Mouse (Mus musculus) lung, postnatal 0 days (tissue): ENCODE results near the gene Exoc8. TPM values are rescaled to one million over a fixed set of nuclear protein-coding genes. Genes with fewer than 3 reads are reported as not detected.

ENCODE experiments used
- ATAC-seq: fragments of 200-750 bp; cut with Nextera tagmentation; 2 replicates; pipeline ENCODE4 v1.8.0; 2017; ENCODE audit warnings: moderate library complexity
- DNase-seq: peaks from one replicate; pipeline ENCODE4 v3.0.0-alpha.2; 2016; ENCODE audit warnings: low spot score
- H3K27ac ChIP-seq: fragments of 300-500 bp; sonication (generic); 2 replicates; pipeline ENCODE4 v1.5.1; 2014; ENCODE audit warnings: antibody characterized with exemption, mild to moderate bottlenecking, low read length, mixed read lengths
- H3K27me3 ChIP-seq: fragments of 300-500 bp; sonication (generic); replicated peaks from 2 replicates; pipeline ENCODE4 v1.6.1; 2014; ENCODE audit warnings: low read length, mixed read lengths; ENCODE audit not compliant: insufficient read depth
- H3K36me3 ChIP-seq: fragments of 300-500 bp; sonication (generic); 2 replicates; pipeline ENCODE4 v1.6.1; 2014; ENCODE audit warnings: low read length, mixed read lengths; ENCODE audit not compliant: insufficient read depth
- H3K4me1 ChIP-seq: fragments of 300-500 bp; sonication (generic); 2 replicates; pipeline ENCODE4 v1.6.1; 2014; ENCODE audit warnings: antibody characterized with exemption, low read depth, low read length, mixed read lengths; ENCODE audit not compliant: insufficient read depth
- H3K4me2 ChIP-seq: fragments of 300-500 bp; sonication (generic); replicated peaks from 2 replicates; pipeline ENCODE4 v1.6.1; 2014; ENCODE audit warnings: low read depth, mild to moderate bottlenecking, low read length, moderate library complexity, mixed read lengths
- H3K4me3 ChIP-seq: fragments of 300-500 bp; sonication (generic); 2 replicates; pipeline ENCODE4 v1.5.1; 2014; ENCODE audit warnings: low read depth, low read length
- H3K9ac ChIP-seq: fragments of 300-500 bp; sonication (generic); replicated peaks from 2 replicates; pipeline ENCODE4 v1.6.1; 2014; ENCODE audit warnings: low read depth, mild to moderate bottlenecking
- H3K9me3 ChIP-seq: fragments of 300-500 bp; sonication (generic); 2 replicates; pipeline ENCODE4 v1.6.1; 2016; ENCODE audit warnings: low read length, mixed read lengths
- CTCF ChIP-seq: IDR thresholded peaks from 2 replicates; pipeline ENCODE4 v1.5.1; 2016; ENCODE audit warnings: antibody characterized with exemption, mild to moderate bottlenecking
- EP300 ChIP-seq: IDR thresholded peaks from 2 replicates; pipeline ENCODE4 v1.6.1; 2016; ENCODE audit warnings: antibody characterized with exemption, mild to moderate bottlenecking, control low read depth
- WGBS: fragments of 180-500 bp; shearing (Covaris S2); extraction: QIAGEN DNeasy Blood & Tissue Kit; methylation state at CpG from one replicate; pipeline ENCODE4 v1.1.7; 2014; 5-methylcytosine and 5-hydroxymethylcytosine counted together
- polyA plus RNA-seq: library from polyadenylated mRNA; unstranded; fragments of >200 nt; fragmentation: Nextera tagmentation; extraction: Ambion mirVana; gene quantifications from 2 replicates; pipeline ENCODE4 v1.2.1, GENCODE M21; 2015

The Exoc8 gene
- polyA plus RNA-seq, 1 experiment from 2014 or later, result 7.0 TPM

GRCm38 (mm10) chr8:124896632-124897385 lies 696 bp downstream of the Exoc8 start:
- ATAC-seq (peak; percentile 80), DNase-seq (peak; percentile 92)
- H3K9ac ChIP-seq, result peak overlapping the region; percentile 64
- WGBS, result under 1% methylated on average over 54 of the region's 60 CpGs
- no peaks in the 10 kb centered on the region for H3K9me3 ChIP-seq
- H3K4me2 ChIP-seq, result peak overlapping the region; percentile 99
- H3K4me3 ChIP-seq, result peak overlapping the region; percentile 86
- H3K27me3 ChIP-seq, result no peaks in the 10 kb centered on the region
- TF ChIP-seq CTCF, result peak; percentile 85
- no peak; the same call in 1 of the 2 replicates for TF ChIP-seq EP300
- peaks cover 5% of the 10 kb centered on the region; the same call in 1 of the 2 replicates for H3K4me1 ChIP-seq
- H3K27ac ChIP-seq, result peak overlapping the region; percentile 88
- H3K36me3 ChIP-seq, result peaks cover 15% of the 10 kb centered on the region; the same call in 1 of the 2 replicates

GRCm38 (mm10) chr8:124896010-124896631 lies 1.4 kb downstream of the Exoc8 start:
- Histone ChIP-seq H3K36me3 (peaks cover 11% of the 10 kb centered on the region; the same call in 1 of the 2 replicates), H3K4me1 (peaks cover 5% of the 10 kb centered on the region; the same call in 1 of the 2 replicates), H3K4me2 (peak overlapping the region; percentile 99), H3K27ac (peak overlapping the region; percentile 52), H3K27me3 (no peaks in the 10 kb centered on the region), H3K9me3 (no peaks in the 10 kb centered on the region), H3K9ac (peak overlapping the region; percentile 19), H3K4me3 (peak overlapping the region; percentile 86)
- WGBS, result 46% methylated on average over 24 of the region's 26 CpGs
- ATAC-seq (peak; percentile 72), DNase-seq (no peak)
- TF ChIP-seq EP300 (0 out of 2 replicates have a peak, but pooled peaks have one; percentile 30), CTCF (peak; percentile 13; the same call in 1 of the 2 replicates)

- no peak for TF ChIP-seq CTCF
- TF ChIP-seq EP300, result no peak
- H3K27me3 ChIP-seq, result no peaks in the 10 kb centered on the region
- WGBS, result 59% methylated on average over 3 of the region's 3 CpGs
- ATAC-seq, result no peak
- DNase-seq, result no peak
- H3K4me1 ChIP-seq, result peaks cover 5% of the 10 kb centered on the region; the same call in 1 of the 2 replicates
- H3K9ac ChIP-seq, result no peak overlapping the region
- no peak overlapping the region for H3K4me2 ChIP-seq
- peaks cover 20% of the 10 kb centered on the region for H3K36me3 ChIP-seq
- no peaks in the 10 kb centered on the region for H3K9me3 ChIP-seq
- no peak overlapping the region for H3K4me3 ChIP-seq
- H3K27ac ChIP-seq, result no peak overlapping the region
These were observed 4.9 kb downstream of the Exoc8 start for GRCm38 (mm10) chr8:124892596-124892995.

GRCm38 (mm10) chr8:124888385-124888784 lies 9.1 kb downstream of the Exoc8 start:
- H3K9me3 ChIP-seq, result no peaks in the 10 kb centered on the region
- H3K27ac ChIP-seq, result no peak overlapping the region
- H3K4me3 ChIP-seq, result no peak overlapping the region
- WGBS, result 93% methylated on average over 4 of the region's 5 CpGs
- no peak for TF ChIP-seq EP300
- TF ChIP-seq CTCF, result peak; percentile 40
- H3K9ac ChIP-seq, result no peak overlapping the region
- ATAC-seq (no peak), DNase-seq (no peak)
- H3K4me2 ChIP-seq, result no peak overlapping the region
- H3K4me1 ChIP-seq, result no peaks in the 10 kb centered on the region
- H3K36me3 ChIP-seq, result peaks cover 53% of the 10 kb centered on the region
- H3K27me3 ChIP-seq, result no peaks in the 10 kb centered on the region

- Histone ChIP-seq H3K36me3 (peaks cover 58% of the 10 kb centered on the region), H3K9ac (no peak overlapping the region), H3K4me3 (no peak overlapping the region), H3K27me3 (no peaks in the 10 kb centered on the region), H3K4me2 (no peak overlapping the region), H3K4me1 (no peaks in the 10 kb centered on the region), H3K27ac (no peak overlapping the region), H3K9me3 (no peaks in the 10 kb centered on the region)
- ATAC-seq (no peak), DNase-seq (no peak)
- 62% methylated on average over 10 of the region's 10 CpGs for WGBS
- no peak for TF ChIP-seq EP300
- TF ChIP-seq CTCF, result no peak
These were observed 18.5 kb downstream of the Exoc8 start for GRCm38 (mm10) chr8:124878946-124879526.

- DNase-seq (no peak), ATAC-seq (no peak)
- Histone ChIP-seq H3K9ac (no peak overlapping the region), H3K36me3 (peaks cover 56% of the 10 kb centered on the region), H3K27ac (no peak overlapping the region), H3K4me1 (no peaks in the 10 kb centered on the region), H3K9me3 (no peaks in the 10 kb centered on the region), H3K27me3 (no peaks in the 10 kb centered on the region), H3K4me3 (no peak overlapping the region), H3K4me2 (no peak overlapping the region)
- TF ChIP-seq EP300 (no peak), CTCF (no peak)
- 90% methylated on average over 5 of the region's 5 CpGs for WGBS
These were observed 19.4 kb downstream of the Exoc8 start for GRCm38 (mm10) chr8:124878141-124878540.
